Mouse (Mus musculus): ENCODE results near the gene Gm20814.
"Not testable (repeated sequence)": the region's sequence is repeated elsewhere in the genome, so short reads cannot be mapped to it uniquely, and the experiment has no call there.

The Gm20814 gene

GRCm38 (mm10) chrY:75195556-75195955, at the start of gene Gm20814:
Gene Gm20814 (plus strand): TSS chrY:75195856.
- DNase-seq (ENCODE audit: low read depth): not testable (repeated sequence)
